ENCODE assay signal across 27 mouse cellular contexts in genomic region chr3:154301102-154301501, GRCm38 (mm10). TPM values are rescaled to one million over a fixed set of nuclear protein-coding genes. Genes with fewer than 3 reads are reported as not detected.
"Had no signal": no experiment of that assay in that cellular context is flagged by ENCODE, and none has a peak within 500 bp of the region (broad histone marks: within the 10 kb centered on the region; RNA-seq: fewer than 3 reads in every experiment).

No protein-coding gene starts in this region.

- H3K4me3 ChIP-seq: liver, embryonic 13.5 days; liver, embryonic 15.5 days; lung, embryonic 15.5 days; midbrain, embryonic 10.5 days; midbrain, embryonic 12.5 days; myocyte; neural tube, embryonic 13.5 days; neural tube, embryonic 15.5 days had no signal

- ATAC-seq: liver, postnatal 0 days; lung, postnatal 0 days; midbrain, embryonic 16.5 days had no signal

- H3K4me1 ChIP-seq: liver, embryonic 15.5 days; lung, embryonic 15.5 days; midbrain, embryonic 10.5 days; midbrain, embryonic 12.5 days; neural tube, embryonic 13.5 days; neural tube, embryonic 15.5 days had no signal

- DNase-seq: liver, embryonic 13.5 days; liver, postnatal 0 days; lung, adult 2 months; lung, postnatal 14 days; lung, postnatal 36 days; midbrain, embryonic 14.5 days; right cerebral cortex, postnatal 25 days; right cerebral cortex, postnatal 4 days; spleen, adult 18-20 months; thymus, adult 18-20 months; thymus, postnatal 14 days; thymus, postnatal 36 days had no signal

- H3K27me3 ChIP-seq: liver, embryonic 13.5 days; liver, embryonic 15.5 days; lung, embryonic 15.5 days; midbrain, embryonic 12.5 days; neural tube, embryonic 13.5 days; neural tube, embryonic 15.5 days had no signal

- H3K27ac ChIP-seq: liver, embryonic 13.5 days; liver, embryonic 15.5 days; lung, embryonic 15.5 days; macrophage; midbrain, embryonic 10.5 days; midbrain, embryonic 12.5 days; neural tube, embryonic 13.5 days; neural tube, embryonic 15.5 days had no signal

RNA-seq across cellular contexts. Expression of gene Lhx8, which starts 29.4 kb away (rescaled TPM):
- total RNA-seq: megakaryocyte, adult 5-6 weeks; megakaryocyte-erythroid progenitor cell, adult 5-6 weeks had no signal
- polyA plus RNA-seq: liver, embryonic 13.5 days; liver, embryonic 15.5 days; liver, postnatal 0 days; lung, postnatal 0 days; macrophage; myocyte; neural tube, embryonic 13.5 days; small intestine, adult 2 months; stomach, embryonic 14.5 days; stomach, embryonic 16.5 days had no signal
